Mouse (Mus musculus) kidney, adult 18-20 months (tissue): ENCODE measurements at regions not wholly inside any gene's neighbourhood (a gene's known extent, or its start where the extent isn't known, plus 50 kb on each side); places are given as distances from the start of the nearest gene placed in this dataset.

ENCODE experiments used
- DNase-seq: peaks from one replicate; pipeline ENCODE4 v3.0.0; 2021

DNA sequence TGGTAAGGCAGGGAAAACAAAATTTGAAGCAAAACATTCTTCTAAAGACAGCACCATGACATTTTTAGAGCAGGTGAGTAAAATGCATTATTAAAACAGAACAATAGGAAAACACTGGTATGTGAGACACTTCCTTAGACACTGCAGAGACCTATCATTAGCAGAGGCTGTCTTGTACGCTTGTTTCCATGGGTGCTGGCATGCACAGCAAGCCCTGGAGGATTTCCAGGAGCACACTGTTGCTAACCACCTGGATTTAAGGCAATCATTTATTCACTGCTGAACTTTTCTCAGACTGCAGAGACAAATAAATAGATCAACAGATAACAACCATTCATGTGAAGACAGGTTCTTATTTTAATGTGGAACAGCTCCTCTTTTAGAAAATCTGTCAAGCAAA lies 127.7 kb downstream of the Pros1 start:
- DNase-seq: no peak

GRCm38 (mm10) chr16:62982558-62982957 lies 128.5 kb downstream of the Pros1 start:
- no peak for DNase-seq

GRCm38 (mm10) chr16:62995555-62995954 lies 141.4 kb downstream of the Pros1 start:
- no peak for DNase-seq

- DNase-seq: no peak
Observed at GRCm38 (mm10) chr16:63011151-63011734, 157.1 kb downstream of the Pros1 start.

DNA sequence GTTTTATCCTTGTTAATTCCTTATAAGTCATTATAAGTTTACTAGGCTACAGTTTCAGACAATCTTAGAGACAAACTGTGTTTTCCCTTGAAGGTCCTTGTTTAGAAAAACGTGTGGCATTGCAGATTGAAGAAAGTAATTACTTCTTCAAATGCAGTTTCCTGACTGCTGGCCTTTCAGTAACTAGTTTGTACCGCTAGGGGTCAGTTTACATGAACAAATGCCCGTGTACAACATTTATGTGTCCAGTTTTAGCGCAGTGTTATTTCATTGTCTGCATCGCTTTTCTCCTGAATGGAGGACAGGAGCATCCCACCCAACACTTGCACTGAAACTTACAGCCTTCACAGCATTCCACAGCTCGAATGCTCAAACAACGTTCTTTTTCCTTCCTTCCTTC lies 160.3 kb downstream of the Pros1 start:
- DNase-seq: no peak

GRCm38 (mm10) chr16:63016144-63016543 lies 162.0 kb downstream of the Pros1 start:
- no peak for DNase-seq

DNA sequence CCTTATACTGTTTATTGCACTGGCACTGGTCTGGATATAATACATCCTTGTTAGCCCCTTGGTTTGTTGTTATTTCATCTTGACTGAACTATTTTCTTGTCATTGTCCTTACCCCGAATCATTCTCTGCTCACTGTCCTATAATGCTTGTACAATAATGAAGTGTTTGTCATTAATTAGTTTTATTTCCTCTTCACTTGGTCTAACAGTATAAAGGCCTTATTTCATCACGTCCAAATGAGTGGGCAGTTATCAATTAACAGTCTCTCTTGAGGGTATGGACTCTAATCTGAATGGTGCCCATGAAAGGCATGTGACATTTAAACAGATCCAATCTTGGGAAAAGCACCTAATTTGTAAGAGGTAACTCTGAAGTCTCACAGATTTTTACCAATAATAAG lies 162.6 kb downstream of the Pros1 start:
- DNase-seq: no peak

DNA sequence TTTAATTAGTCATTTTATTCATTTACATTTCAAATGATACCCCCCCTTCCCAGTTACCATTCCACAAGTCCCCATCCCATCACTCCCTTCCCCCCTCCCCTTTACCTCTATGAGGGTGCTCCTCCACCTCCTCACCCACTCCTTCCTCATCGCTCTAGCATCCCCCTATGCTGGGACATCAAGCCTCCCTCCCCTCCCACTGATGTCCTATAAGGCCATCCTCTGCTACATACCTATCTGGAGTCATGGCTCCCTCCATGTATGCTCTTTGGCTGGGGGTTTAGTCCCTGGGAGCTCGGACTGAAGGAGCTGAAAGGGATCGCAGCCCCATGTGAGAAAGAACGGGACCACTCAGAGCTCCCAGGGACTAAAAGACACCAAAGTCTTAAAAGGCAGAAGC lies 176.3 kb downstream of the Pros1 start:
- no peak for DNase-seq

DNA sequence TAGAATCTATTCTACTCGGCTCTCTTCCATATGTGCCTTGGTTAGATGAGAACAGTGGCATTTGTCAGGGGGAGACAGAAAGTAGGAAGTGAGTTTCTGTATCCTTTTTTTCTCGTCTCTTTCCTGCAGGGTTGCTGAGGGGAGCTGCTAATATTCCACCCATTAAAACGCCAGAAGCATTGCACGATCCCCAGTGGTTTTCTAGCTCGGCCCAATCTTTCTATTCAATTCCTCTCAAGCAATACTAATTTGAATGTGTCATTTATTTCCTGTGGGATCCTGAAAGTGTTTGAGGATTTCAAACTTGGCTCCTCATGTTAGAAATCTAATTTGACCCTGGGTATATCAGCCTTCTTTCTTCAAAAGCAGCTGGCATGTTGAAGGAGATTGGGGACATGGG lies 176.9 kb downstream of the Pros1 start:
- no peak for DNase-seq

GRCm38 (mm10) chr16:63031802-63032201 lies 177.7 kb downstream of the Pros1 start:
- no peak for DNase-seq

DNA sequence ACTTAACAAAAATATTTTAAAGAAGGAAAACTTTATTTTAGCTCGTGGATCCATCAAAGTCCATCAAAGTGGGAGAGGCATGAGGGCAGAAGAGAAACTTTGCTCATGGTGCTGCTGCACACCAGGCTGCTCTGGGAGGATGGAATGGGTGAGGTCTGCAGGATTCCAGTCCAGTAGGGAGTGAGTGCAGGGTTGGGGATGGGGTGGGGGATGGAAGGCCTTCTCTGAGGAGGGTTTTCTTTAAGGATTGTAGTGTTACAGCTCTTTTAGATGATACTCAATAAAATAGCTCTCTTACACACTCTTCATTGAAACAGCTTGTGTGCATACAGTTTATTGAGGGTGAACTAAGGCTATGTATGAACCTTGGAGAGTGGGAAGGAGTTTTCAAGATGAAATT lies 195.0 kb downstream of the Pros1 start:
- DNase-seq: no peak

- no peak for DNase-seq
Observed at GRCm38 (mm10) chr16:63062883-63063282, 208.8 kb downstream of the Pros1 start.

DNA sequence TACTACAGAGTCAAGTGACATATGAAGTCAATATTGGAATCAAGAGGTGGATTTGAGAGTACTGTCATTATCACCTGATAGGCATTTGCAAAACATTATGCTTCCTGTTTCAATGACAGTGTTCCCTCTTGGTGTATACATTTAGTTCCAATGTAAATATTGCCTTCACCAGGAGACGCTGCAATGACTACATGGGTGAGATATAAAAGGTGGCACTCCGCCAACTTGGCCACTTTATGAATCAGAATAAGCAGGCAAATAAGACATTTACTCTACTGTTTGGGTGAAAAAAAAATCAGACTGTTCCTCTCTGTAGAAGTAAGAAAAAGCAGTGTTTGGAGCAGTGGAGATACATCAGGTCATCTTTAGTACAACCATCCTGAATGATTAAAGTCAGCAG lies 215.9 kb downstream of the Pros1 start:
- no peak for DNase-seq

DNA sequence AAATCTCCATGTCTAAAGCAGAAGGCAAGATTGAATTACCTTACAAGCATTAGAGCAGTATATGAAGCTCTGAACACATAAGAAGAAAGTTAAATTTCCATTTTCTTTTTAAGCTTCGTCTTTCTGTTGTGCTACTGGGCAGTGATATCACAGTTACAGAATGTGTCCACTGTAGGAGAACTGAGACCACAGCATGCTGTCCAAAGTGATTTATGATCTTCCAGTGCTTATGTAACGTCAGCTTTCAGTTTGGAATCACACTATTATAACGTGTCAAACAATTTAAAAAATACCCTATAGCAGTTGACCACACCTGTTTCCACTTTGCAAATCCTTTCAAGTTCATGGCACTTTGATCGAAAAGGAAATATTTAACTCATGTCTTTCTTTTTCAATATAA lies 221.7 kb downstream of the Pros1 start:
- DNase-seq: no peak

GRCm38 (mm10) chr16:63081383-63081782 lies 227.3 kb downstream of the Pros1 start:
- DNase-seq: no peak

DNA sequence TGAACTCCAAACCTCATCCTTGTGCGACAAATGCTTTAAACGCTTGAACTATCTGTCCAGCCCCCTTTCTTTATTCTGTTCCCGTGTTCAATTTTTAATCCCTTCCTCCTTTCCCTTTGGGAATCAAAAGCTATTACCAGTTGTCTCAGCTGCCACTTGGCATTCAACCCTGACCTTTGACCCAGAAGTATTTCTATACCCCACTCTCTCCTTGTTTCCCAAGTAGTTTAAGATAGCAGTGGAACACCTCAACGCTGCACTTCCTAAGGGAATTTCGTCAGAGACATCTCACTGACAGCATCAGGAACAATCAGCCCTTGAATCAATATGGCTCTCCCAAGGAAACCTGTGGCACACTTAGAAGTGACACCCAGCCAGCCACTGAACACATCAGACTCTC lies 229.1 kb downstream of the Pros1 start:
- DNase-seq: no peak

GRCm38 (mm10) chr16:63084021-63084756 lies 230.1 kb downstream of the Pros1 start:
- no peak for DNase-seq

DNA sequence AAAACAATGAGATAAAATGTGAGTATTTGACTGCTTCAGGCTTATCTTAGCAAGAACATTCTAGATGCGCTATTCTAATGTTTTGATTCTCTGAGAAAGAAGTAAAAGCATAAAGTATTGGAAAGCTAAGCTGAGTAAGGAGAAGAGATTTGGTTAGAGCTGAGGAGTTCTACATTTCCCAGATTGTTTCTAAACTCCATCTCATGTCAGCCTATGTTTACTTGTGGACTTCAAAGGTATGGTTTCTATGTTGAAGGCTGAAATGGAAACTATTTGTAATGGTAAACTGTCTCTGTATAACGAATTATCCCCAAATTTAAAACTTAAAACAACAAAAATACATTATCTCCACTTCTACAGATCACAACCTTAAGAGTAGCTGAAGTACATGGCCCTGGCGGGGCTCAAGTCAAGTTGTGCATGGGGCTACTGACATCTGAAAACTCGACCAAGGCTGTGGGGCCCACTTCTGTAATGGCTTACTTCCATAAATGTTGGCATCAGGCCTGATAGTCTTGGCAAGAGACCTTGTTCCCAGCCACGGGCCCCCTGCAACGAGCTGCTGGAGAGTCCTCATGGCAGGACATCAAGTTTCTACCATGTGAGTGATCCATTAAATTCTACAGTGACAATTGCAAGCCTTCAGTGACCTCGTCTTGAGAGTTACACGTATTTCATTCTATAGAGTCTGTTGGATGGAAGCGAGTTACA lies 232.1 kb downstream of the Pros1 start:
- no peak for DNase-seq

DNA sequence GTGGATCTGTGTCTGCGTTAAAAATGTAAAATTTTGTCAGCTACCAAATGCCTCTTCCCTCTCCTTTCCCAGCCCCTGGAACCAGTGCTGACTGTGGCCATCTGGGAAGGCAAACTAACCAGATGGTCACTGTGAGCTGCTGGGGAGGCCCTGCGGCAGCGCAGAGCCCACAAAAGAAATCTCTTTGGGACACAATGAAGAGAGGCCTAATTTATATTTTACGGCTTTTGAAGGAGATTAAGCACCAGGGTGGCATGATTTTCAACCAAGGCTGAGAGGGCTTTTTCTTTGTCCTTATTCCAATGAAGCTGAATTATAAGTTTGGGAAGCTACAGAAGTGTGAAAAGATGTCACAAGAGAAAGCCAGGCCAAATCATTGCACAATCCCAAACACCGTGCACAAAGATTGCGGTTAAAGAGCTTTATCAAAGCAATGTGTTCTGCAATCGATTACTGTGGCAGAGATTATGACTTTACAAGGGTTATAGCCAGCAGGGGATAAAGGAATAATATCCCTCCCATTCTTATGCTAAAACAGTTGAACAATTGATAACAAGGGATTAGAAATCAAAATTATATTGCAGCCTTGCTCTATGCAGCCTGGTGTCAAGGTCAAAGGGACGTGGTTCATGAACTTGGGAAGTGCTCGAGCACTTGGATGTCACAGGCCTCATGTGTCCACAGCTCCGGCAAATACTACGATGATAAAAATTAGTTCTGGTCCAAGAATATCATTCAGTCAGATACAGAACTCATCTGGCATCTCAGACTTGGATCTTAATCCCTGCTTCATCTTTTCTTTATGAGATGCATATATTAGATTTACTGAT lies 237.6 kb downstream of the Pros1 start:
- DNase-seq: no peak

GRCm38 (mm10) chr16:63094126-63094840 lies 240.2 kb downstream of the Pros1 start:
- DNase-seq: peak; percentile 12

- no peak for DNase-seq
Observed at GRCm38 (mm10) chr16:63102362-63102761, 248.3 kb downstream of the Pros1 start.

GRCm38 (mm10) chr16:63102930-63103329 lies 248.8 kb downstream of the Pros1 start:
- no peak for DNase-seq

DNA sequence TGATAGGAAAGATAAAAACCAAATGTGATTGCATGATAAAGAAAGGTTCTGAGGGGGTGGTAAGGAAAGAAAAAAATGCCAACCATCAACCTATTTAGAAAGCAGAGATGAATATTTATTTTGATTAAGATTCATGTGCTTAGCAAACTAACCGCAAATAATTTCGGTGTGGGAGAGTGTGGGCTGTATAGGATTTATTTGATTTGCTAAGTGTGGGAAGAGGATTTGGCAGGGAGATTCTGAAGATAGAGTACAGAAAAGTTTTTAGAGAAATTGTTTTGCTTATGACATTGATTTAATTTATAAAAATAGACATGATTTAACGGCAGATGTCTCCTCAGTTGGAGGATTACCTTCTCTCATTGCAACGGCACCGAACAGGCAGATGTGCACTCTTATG lies 250.3 kb downstream of the Pros1 start:
- no peak for DNase-seq
